Mouse (Mus musculus) mouse embryonic stem cell (cell line): ENCODE measurements around the gene Slc44a5.

Experiments
- in situ Hi-C, 2 experiments: fragments of 300-500 bp; cut with MboI; formaldehyde crosslinking; loops; 1 replicate in 1 of 2; 3 replicates in 1 of 2; pipeline ENCODE4 v1.14.3; 2019 to 2020; ENCODE audit warnings: low sequenced_read_pairs in 2 of 2, low pct_unique_long_range_greater_than_20kb in 1 of 2, mixed read lengths in 1 of 2; ENCODE audit not compliant: unreplicated experiment in 1 of 2

Gene Slc44a5

GRCm38 (mm10) chr3:153973171-153973948, at the start of gene Slc44a5:
Slc44a5 (plus strand) TSS chr3:153973436.
- in situ Hi-C loops, result loop anchor here (25.0 kb wide), 1 partner anchor 589 kb away; no protein-coding TSS in a partner anchor

GRCm38 (mm10) chr3:153926333-153926732, 46.9 kb upstream of the Slc44a5 start:
- in situ Hi-C loops, result no loop called here

- in situ Hi-C loops, result no loop called here
Measured at GRCm38 (mm10) chr3:153929526-153929925, 43.7 kb upstream of the Slc44a5 start.

- in situ Hi-C loops, result no loop called here
Measured at GRCm38 (mm10) chr3:153932461-153932860, 40.8 kb upstream of the Slc44a5 start.

GRCm38 (mm10) chr3:153935878-153936277, 37.4 kb upstream of the Slc44a5 start:
- in situ Hi-C loops, result no loop called here

- in situ Hi-C loops, result no loop called here
Measured at GRCm38 (mm10) chr3:153937116-153937810, 36.0 kb upstream of the Slc44a5 start.

GRCm38 (mm10) chr3:153940021-153940420, 33.2 kb upstream of the Slc44a5 start:
- in situ Hi-C loops, result no loop called here

- in situ Hi-C loops, result no loop called here
Measured at GRCm38 (mm10) chr3:153940486-153940885, 32.8 kb upstream of the Slc44a5 start.

- in situ Hi-C loops, result no loop called here
Measured at GRCm38 (mm10) chr3:153941613-153942012, 31.6 kb upstream of the Slc44a5 start.

- in situ Hi-C loops, result no loop called here
Measured at GRCm38 (mm10) chr3:153943003-153943640, 30.1 kb upstream of the Slc44a5 start.

- in situ Hi-C loops, result no loop called here
Measured at GRCm38 (mm10) chr3:153943901-153944334, 29.3 kb upstream of the Slc44a5 start.

GRCm38 (mm10) chr3:153944335-153944990, 28.8 kb upstream of the Slc44a5 start, which contains the start of gene Acadm:
Acadm (minus strand) TSS chr3:153944632.
- in situ Hi-C loops, result no loop called here

GRCm38 (mm10) chr3:153947271-153947670, 26.0 kb upstream of the Slc44a5 start:
- in situ Hi-C loops, result no loop called here

- in situ Hi-C loops, result no loop called here
Measured at GRCm38 (mm10) chr3:153948176-153948575, 25.1 kb upstream of the Slc44a5 start.

- in situ Hi-C loops, result loop anchor here (25.0 kb wide), 1 partner anchor 604 kb away; no protein-coding TSS in a partner anchor
Measured at GRCm38 (mm10) chr3:153957916-153958315, 15.3 kb upstream of the Slc44a5 start.

- in situ Hi-C loops, result loop anchor here (25.0 kb wide), 1 partner anchor 603 kb away; no protein-coding TSS in a partner anchor
Measured at GRCm38 (mm10) chr3:153959035-153959730, 14.1 kb upstream of the Slc44a5 start.

GRCm38 (mm10) chr3:153959731-153960207, 13.5 kb upstream of the Slc44a5 start:
- in situ Hi-C loops, result loop anchor here (10.0 to 25.0 kb wide), 2 partner anchors 265 to 603 kb away; no protein-coding TSS in a partner anchor

GRCm38 (mm10) chr3:153960884-153961283, 12.4 kb upstream of the Slc44a5 start:
- in situ Hi-C loops, result loop anchor here (10.0 to 25.0 kb wide), 2 partner anchors 264 to 601 kb away; no protein-coding TSS in a partner anchor
